Mouse (Mus musculus) limb, embryonic 13.5 days (tissue): Measurements from ENCODE around the gene Pheta1. TPM values are rescaled to one million over a fixed set of nuclear protein-coding genes. Genes with fewer than 3 reads are reported as not detected.

ENCODE experiments used
- ATAC-seq: fragments of 200-750 bp; cut with Nextera tagmentation; 2 replicates; pipeline ENCODE4 v1.8.0; 2017; ENCODE audit warnings: low read depth, moderate number of reproducible peaks, moderate TSS enrichment; ENCODE audit not compliant: low FRiP score
- H3K27ac ChIP-seq: fragments of 300-500 bp; sonication (generic); 2 replicates; pipeline ENCODE4 v1.5.1; 2015; ENCODE audit warnings: inconsistent platforms, mild to moderate bottlenecking, moderate library complexity
- H3K27me3 ChIP-seq: fragments of 300-500 bp; sonication (generic); 2 replicates; pipeline ENCODE4 v1.6.1; 2015; ENCODE audit warnings: mild to moderate bottlenecking, inconsistent platforms
- H3K36me3 ChIP-seq: fragments of 300-500 bp; sonication (generic); 2 replicates; pipeline ENCODE4 v1.6.1; 2015; ENCODE audit warnings: inconsistent platforms, mild to moderate bottlenecking, moderate library complexity
- H3K4me1 ChIP-seq: fragments of 300-500 bp; sonication (generic); 2 replicates; pipeline ENCODE4 v1.6.1; 2015; ENCODE audit warnings: inconsistent platforms
- H3K4me2 ChIP-seq: fragments of 300-500 bp; sonication (generic); replicated peaks from 2 replicates; pipeline ENCODE4 v1.6.1; 2015; ENCODE audit warnings: inconsistent platforms, mild to moderate bottlenecking, moderate library complexity
- H3K4me3 ChIP-seq: fragments of 300-500 bp; sonication (generic); 2 replicates; pipeline ENCODE4 v1.5.1; 2015; ENCODE audit warnings: moderate library complexity, mild to moderate bottlenecking, inconsistent platforms
- H3K9ac ChIP-seq: fragments of 300-500 bp; sonication (generic); 2 replicates; pipeline ENCODE4 v1.6.1; 2015; ENCODE audit warnings: mild to moderate bottlenecking, inconsistent platforms
- H3K9me3 ChIP-seq: fragments of 300-500 bp; sonication (generic); 2 replicates; pipeline ENCODE4 v1.6.1; 2016; ENCODE audit warnings: inconsistent platforms
- WGBS: fragments of 180-500 bp; shearing (Covaris S2); methylation state at CpG from one replicate; pipeline ENCODE4 v1.1.7; 2015; 5-methylcytosine and 5-hydroxymethylcytosine counted together
- polyA plus RNA-seq: library from polyadenylated mRNA; unstranded; fragments of >200 nt; fragmentation: Nextera tagmentation; extraction: Ambion mirVana; gene quantifications from 2 replicates; pipeline ENCODE4 v1.2.1, GENCODE M21; 2015

Gene Pheta1
- polyA plus RNA-seq, 1 experiment from 2014 or later, result 43.4 TPM

GRCm38 (mm10) chr5:121849478-121850349 is 930 bp downstream of the Pheta1 start:
- no peak overlapping the region for H3K27ac ChIP-seq

GRCm38 (mm10) chr5:121853368-121854051 is 4.7 kb downstream of the Pheta1 start:
- 85% methylated on average over 9 of the region's 9 CpGs for WGBS
- H3K27me3 ChIP-seq, result no peaks in the 10 kb centered on the region
- H3K4me3 ChIP-seq, result no peak overlapping the region
- H3K36me3 ChIP-seq, result peaks cover 61% of the 10 kb centered on the region
- H3K4me1 ChIP-seq, result peaks cover 19% of the 10 kb centered on the region
- no peak overlapping the region for H3K27ac ChIP-seq
- H3K9ac ChIP-seq, result no peak overlapping the region
- no peak overlapping the region for H3K4me2 ChIP-seq
- H3K9me3 ChIP-seq, result 0 out of 2 replicates have a peak, but pooled peaks cover 4% of the 10 kb centered on the region
- ATAC-seq, result no peak

More at GRCm38 (mm10) chr5:121849478-121850349, 930 bp downstream of the Pheta1 start:
- Histone ChIP-seq H3K36me3 (peaks cover 40% of the 10 kb centered on the region), H3K4me3 (peak overlapping the region; percentile 88), H3K9me3 (no peaks in the 10 kb centered on the region), H3K27me3 (peaks cover 10% of the 10 kb centered on the region), H3K4me2 (peak overlapping the region; percentile 76), H3K4me1 (peaks cover 30% of the 10 kb centered on the region), H3K9ac (peak overlapping the region; percentile 88)
- ATAC-seq, result no peak
- 35% methylated on average over 20 of the region's 20 CpGs for WGBS

- Histone ChIP-seq H3K27me3 (no peaks in the 10 kb centered on the region), H3K4me1 (peaks cover 15% of the 10 kb centered on the region), H3K36me3 (peaks cover 61% of the 10 kb centered on the region), H3K9me3 (0 out of 2 replicates have a peak, but pooled peaks cover 4% of the 10 kb centered on the region), H3K4me2 (no peak overlapping the region), H3K9ac (no peak overlapping the region), H3K4me3 (no peak overlapping the region), H3K27ac (no peak overlapping the region)
- ATAC-seq, result no peak
- WGBS, result 89% methylated on average over 10 of the region's 10 CpGs
These were observed 6.0 kb downstream of the Pheta1 start for GRCm38 (mm10) chr5:121854768-121855167.

GRCm38 (mm10) chr5:121856740-121857139 is 8.0 kb downstream of the Pheta1 start:
- Histone ChIP-seq H3K36me3 (peaks cover 56% of the 10 kb centered on the region), H3K4me3 (no peak overlapping the region), H3K9me3 (peaks cover 11% of the 10 kb centered on the region), H3K9ac (no peak overlapping the region), H3K27ac (no peak overlapping the region), H3K4me1 (no peaks in the 10 kb centered on the region), H3K4me2 (no peak overlapping the region), H3K27me3 (no peaks in the 10 kb centered on the region)
- 88% methylated on average over 11 of the region's 11 CpGs for WGBS
- ATAC-seq, result no peak

GRCm38 (mm10) chr5:121858427-121858826 is 9.6 kb downstream of the Pheta1 start:
- Histone ChIP-seq H3K9ac (no peak overlapping the region), H3K27me3 (no peaks in the 10 kb centered on the region), H3K36me3 (peaks cover 39% of the 10 kb centered on the region), H3K4me2 (no peak overlapping the region), H3K9me3 (peaks cover 11% of the 10 kb centered on the region), H3K27ac (no peak overlapping the region), H3K4me1 (no peaks in the 10 kb centered on the region), H3K4me3 (no peak overlapping the region)
- 91% methylated on average over 12 of the region's 12 CpGs for WGBS
- ATAC-seq, result no peak

GRCm38 (mm10) chr5:121861964-121862363 is 13.2 kb downstream of the Pheta1 start:
- WGBS, result 49% methylated on average over 5 of the region's 5 CpGs
- H3K27ac ChIP-seq, result no peak overlapping the region
- H3K4me2 ChIP-seq, result no peak overlapping the region
- H3K27me3 ChIP-seq, result no peaks in the 10 kb centered on the region
- H3K9me3 ChIP-seq, result peaks cover 11% of the 10 kb centered on the region
- no peak overlapping the region for H3K9ac ChIP-seq
- H3K36me3 ChIP-seq, result peaks cover 14% of the 10 kb centered on the region
- no peaks in the 10 kb centered on the region for H3K4me1 ChIP-seq
- H3K4me3 ChIP-seq, result no peak overlapping the region
- no peak for ATAC-seq

GRCm38 (mm10) chr5:121864330-121864729 is 15.5 kb downstream of the Pheta1 start:
- H3K27ac ChIP-seq, result no peak overlapping the region
- 7% methylated on average over 10 of the region's 11 CpGs for WGBS
- no peak overlapping the region for H3K4me3 ChIP-seq
- H3K4me2 ChIP-seq, result peak overlapping the region; percentile 46
- H3K36me3 ChIP-seq, result peaks cover 6% of the 10 kb centered on the region
- peaks cover 8% of the 10 kb centered on the region for H3K9me3 ChIP-seq
- no peaks in the 10 kb centered on the region for H3K27me3 ChIP-seq
- no peak for ATAC-seq
- peak overlapping the region; percentile 57; the same call in 1 of the 2 replicates for H3K9ac ChIP-seq
- no peaks in the 10 kb centered on the region for H3K4me1 ChIP-seq

- Histone ChIP-seq H3K36me3 (no peaks in the 10 kb centered on the region), H3K4me3 (no peak overlapping the region), H3K27me3 (no peaks in the 10 kb centered on the region), H3K4me2 (no peak overlapping the region), H3K27ac (no peak overlapping the region), H3K4me1 (no peaks in the 10 kb centered on the region), H3K9ac (no peak overlapping the region), H3K9me3 (no peaks in the 10 kb centered on the region)
- no peak for ATAC-seq
- 52% methylated on average over 5 of the region's 5 CpGs for WGBS
These were observed 19.2 kb downstream of the Pheta1 start for GRCm38 (mm10) chr5:121867963-121868362.

GRCm38 (mm10) chr5:121870832-121871231 is 22.0 kb downstream of the Pheta1 start:
- H3K36me3 ChIP-seq, result no peaks in the 10 kb centered on the region
- no peak for ATAC-seq
- no peak overlapping the region for H3K4me2 ChIP-seq
- WGBS, result 74% methylated on average over 6 of the region's 6 CpGs
- no peaks in the 10 kb centered on the region for H3K4me1 ChIP-seq
- no peak overlapping the region for H3K4me3 ChIP-seq
- H3K9ac ChIP-seq, result no peak overlapping the region
- no peaks in the 10 kb centered on the region for H3K27me3 ChIP-seq
- no peaks in the 10 kb centered on the region for H3K9me3 ChIP-seq
- H3K27ac ChIP-seq, result no peak overlapping the region

GRCm38 (mm10) chr5:121871515-121872030 is 22.8 kb downstream of the Pheta1 start:
- peaks cover 6% of the 10 kb centered on the region for H3K36me3 ChIP-seq
- no peaks in the 10 kb centered on the region for H3K9me3 ChIP-seq
- WGBS, result 83% methylated on average over 13 of the region's 13 CpGs
- no peak for ATAC-seq
- H3K9ac ChIP-seq, result no peak overlapping the region
- no peaks in the 10 kb centered on the region for H3K27me3 ChIP-seq
- H3K4me3 ChIP-seq, result no peak overlapping the region
- H3K4me1 ChIP-seq, result no peaks in the 10 kb centered on the region
- no peak overlapping the region for H3K27ac ChIP-seq
- H3K4me2 ChIP-seq, result no peak overlapping the region

- WGBS, result 4% methylated on average over 4 of the region's 4 CpGs
- ATAC-seq, result no peak
These were observed 23.4 kb downstream of the Pheta1 start for GRCm38 (mm10) chr5:121872158-121872557.

GRCm38 (mm10) chr5:121875041-121875440 is 26.3 kb downstream of the Pheta1 start:
- no peak overlapping the region for H3K4me2 ChIP-seq

More at GRCm38 (mm10) chr5:121872158-121872557, 23.4 kb downstream of the Pheta1 start:
- H3K4me3 ChIP-seq, result no peak overlapping the region
- no peak overlapping the region for H3K9ac ChIP-seq
- H3K9me3 ChIP-seq, result no peaks in the 10 kb centered on the region
- peaks cover 6% of the 10 kb centered on the region for H3K36me3 ChIP-seq
- H3K27me3 ChIP-seq, result no peaks in the 10 kb centered on the region
- H3K4me1 ChIP-seq, result no peaks in the 10 kb centered on the region
- H3K27ac ChIP-seq, result no peak overlapping the region
- H3K4me2 ChIP-seq, result no peak overlapping the region

More at GRCm38 (mm10) chr5:121875041-121875440, 26.3 kb downstream of the Pheta1 start:
- Histone ChIP-seq H3K9me3 (no peaks in the 10 kb centered on the region), H3K27ac (no peak overlapping the region), H3K36me3 (peaks cover 6% of the 10 kb centered on the region), H3K4me1 (peaks cover 9% of the 10 kb centered on the region; the same call in 1 of the 2 replicates), H3K4me3 (no peak overlapping the region), H3K9ac (no peak overlapping the region), H3K27me3 (no peaks in the 10 kb centered on the region)
- ATAC-seq, result no peak
- 85% methylated on average over 12 of the region's 12 CpGs for WGBS
